Mouse (Mus musculus): ENCODE measurements around the gene Kcna10.

Gene Kcna10

GRCm38 (mm10) chr3:107182756-107183155 is at the start of gene Kcna10:
Gene Kcna10 (plus strand): TSS chr3:107183056.
- no peak for DNase-seq (ENCODE audit: low spot score)

GRCm38 (mm10) chr3:107134457-107134856 is 48.4 kb upstream of the Kcna10 start:
- no peak for DNase-seq (ENCODE audit: low spot score)

GRCm38 (mm10) chr3:107147126-107147525 is 35.7 kb upstream of the Kcna10 start:
- peak; percentile 16 for DNase-seq (ENCODE audit: low spot score)

GRCm38 (mm10) chr3:107149006-107149405 is 33.9 kb upstream of the Kcna10 start:
- DNase-seq (ENCODE audit: low spot score) = peak; percentile 54

GRCm38 (mm10) chr3:107150469-107150868 is 32.4 kb upstream of the Kcna10 start:
- DNase-seq (ENCODE audit: low spot score) = peak; percentile 14

- peak; percentile 11 for DNase-seq (ENCODE audit: low spot score)
Observed at GRCm38 (mm10) chr3:107150872-107151540, 31.9 kb upstream of the Kcna10 start.

GRCm38 (mm10) chr3:107153772-107154655 is 28.8 kb upstream of the Kcna10 start:
- DNase-seq (ENCODE audit: low spot score) = peak; percentile 32

GRCm38 (mm10) chr3:107158856-107159255 is 24.0 kb upstream of the Kcna10 start:
- DNase-seq (ENCODE audit: low spot score) = no peak

GRCm38 (mm10) chr3:107159418-107159817 is 23.4 kb upstream of the Kcna10 start:
- DNase-seq (ENCODE audit: low spot score) = peak; percentile 50

GRCm38 (mm10) chr3:107159859-107160324 is 23.0 kb upstream of the Kcna10 start:
- peak; percentile 69 for DNase-seq (ENCODE audit: low spot score)

GRCm38 (mm10) chr3:107162741-107163140 is 20.1 kb upstream of the Kcna10 start:
- DNase-seq (ENCODE audit: low spot score) = no peak

- no peak for DNase-seq (ENCODE audit: low spot score)
Observed at GRCm38 (mm10) chr3:107169552-107169951, 13.3 kb upstream of the Kcna10 start.

- DNase-seq (ENCODE audit: low spot score) = peak; percentile 18
Observed at GRCm38 (mm10) chr3:107171964-107172363, 10.9 kb upstream of the Kcna10 start.

- no peak for DNase-seq (ENCODE audit: low spot score)
Observed at GRCm38 (mm10) chr3:107172556-107172955, 10.3 kb upstream of the Kcna10 start.

GRCm38 (mm10) chr3:107175486-107175885 is 7.4 kb upstream of the Kcna10 start:
- DNase-seq (ENCODE audit: low spot score) = no peak

- peak; percentile 12 for DNase-seq (ENCODE audit: low spot score)
Observed at GRCm38 (mm10) chr3:107176501-107176900, 6.4 kb upstream of the Kcna10 start.

GRCm38 (mm10) chr3:107180860-107181259 is 2.0 kb upstream of the Kcna10 start:
- no peak for DNase-seq (ENCODE audit: low spot score)

GRCm38 (mm10) chr3:107183178-107183577 is 322 bp downstream of the Kcna10 start:
- DNase-seq (ENCODE audit: low spot score) = no peak

- DNase-seq (ENCODE audit: low spot score) = no peak
Observed at GRCm38 (mm10) chr3:107185597-107185996, 2.7 kb downstream of the Kcna10 start.

GRCm38 (mm10) chr3:107187022-107187421 is 4.2 kb downstream of the Kcna10 start:
- DNase-seq (ENCODE audit: low spot score) = no peak

GRCm38 (mm10) chr3:107188226-107188899 is 5.5 kb downstream of the Kcna10 start:
- peak; percentile 78 for DNase-seq (ENCODE audit: low spot score)

Measured in retina, embryonic 14.5 days (tissue).